Mouse (Mus musculus): Measurements from ENCODE around the gene Hpgds.

Hpgds gene

GRCm38 (mm10) chr6:65144621-65145205, at the start of gene Hpgds:
Hpgds (minus strand) TSS chr6:65144908.
- DNase-seq (ENCODE audit: low read depth, low spot score): no peak

DNA sequence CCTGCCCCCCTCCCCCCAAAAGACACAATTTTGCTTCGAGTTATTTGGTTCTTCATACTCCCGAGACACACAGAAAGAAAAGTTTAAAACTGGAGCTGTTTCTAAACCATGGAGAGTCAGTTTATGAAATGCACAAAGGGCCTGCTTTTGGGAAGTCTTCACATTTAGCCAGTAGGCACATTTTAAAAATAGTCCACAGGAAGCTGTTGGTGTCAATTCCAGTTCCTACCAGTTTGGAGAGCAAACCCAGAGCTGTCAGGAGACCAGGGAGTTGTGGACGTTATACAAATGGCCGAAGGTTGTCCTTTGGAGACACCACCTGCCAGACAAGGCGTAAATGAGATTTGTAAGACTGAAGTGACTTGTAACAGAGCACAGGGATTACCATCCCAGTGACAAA, 20.3 kb upstream of the Hpgds start:
- no peak for DNase-seq (ENCODE audit: low read depth, low spot score)

GRCm38 (mm10) chr6:65164137-65164536, 19.4 kb upstream of the Hpgds start:
- no peak for DNase-seq (ENCODE audit: low read depth, low spot score)

DNA sequence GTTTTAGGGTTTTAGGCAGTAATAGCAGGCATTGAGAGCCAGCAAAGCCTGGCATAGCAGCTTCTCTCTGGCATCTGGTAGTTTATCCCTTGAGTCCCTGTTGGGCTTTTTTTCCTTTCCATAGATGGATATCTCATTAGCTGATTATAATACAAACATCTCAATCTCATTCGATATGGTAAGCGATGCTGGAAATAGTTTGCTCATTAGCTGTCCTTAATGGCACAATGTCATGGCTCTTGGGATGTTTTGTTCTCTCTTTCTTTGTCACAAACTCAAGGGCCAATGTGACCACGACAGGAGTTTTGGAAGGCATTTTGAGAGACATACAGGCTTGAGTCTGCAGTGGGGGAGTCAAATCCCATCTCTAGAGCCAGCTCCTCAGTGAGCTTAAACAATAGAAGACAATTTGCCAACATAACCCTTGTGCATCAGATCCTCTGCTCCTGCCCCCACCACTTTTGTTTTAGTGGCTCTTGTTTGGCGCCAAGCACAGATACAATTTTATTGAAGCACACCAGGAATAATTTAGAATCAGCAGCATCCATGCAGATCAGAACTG, 14.8 kb upstream of the Hpgds start:
- no peak for DNase-seq (ENCODE audit: low read depth, low spot score)

DNA sequence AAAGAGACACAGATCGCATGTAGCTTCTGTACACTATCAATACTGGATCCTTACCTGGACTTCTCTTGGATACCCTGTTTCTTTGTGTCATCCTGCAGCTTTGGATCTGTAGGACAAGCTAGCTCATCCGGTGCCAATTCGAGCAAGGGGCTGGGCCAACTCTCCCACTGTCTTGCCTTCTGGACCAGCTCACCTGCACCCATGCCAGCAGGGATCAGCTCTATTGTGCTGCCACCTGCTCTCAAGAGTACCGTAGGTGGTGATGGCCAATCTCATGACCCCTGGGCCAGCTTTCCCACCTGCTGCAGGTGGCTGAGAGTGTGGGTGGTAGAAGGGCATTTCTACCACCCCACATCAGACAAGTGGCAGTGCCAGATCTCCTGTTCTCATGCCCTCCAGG, 12.3 kb upstream of the Hpgds start:
- no peak for DNase-seq (ENCODE audit: low read depth, low spot score)

GRCm38 (mm10) chr6:65153570-65153969, 8.9 kb upstream of the Hpgds start:
- DNase-seq (ENCODE audit: low read depth, low spot score): no peak

DNA sequence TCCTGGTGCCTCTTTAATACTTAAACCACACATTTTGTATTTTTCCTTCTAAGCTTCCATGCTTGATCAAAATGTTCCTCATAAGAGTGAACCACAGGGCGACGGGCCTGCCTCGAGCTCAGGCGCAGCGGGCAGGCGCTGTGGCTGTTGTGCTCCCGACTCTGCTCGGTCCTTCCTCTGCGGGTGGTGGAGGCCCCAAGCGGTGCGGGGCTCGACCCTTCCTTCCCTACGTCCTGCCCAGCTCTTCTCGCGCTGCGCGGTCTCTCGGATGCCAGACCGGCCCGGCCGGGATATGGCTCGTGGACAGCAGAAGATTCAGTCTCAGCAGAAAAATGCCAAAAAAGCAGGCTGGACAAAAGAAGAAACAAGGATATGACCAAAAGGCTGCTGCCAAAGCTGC, 6.0 kb upstream of the Hpgds start:
- DNase-seq (ENCODE audit: low read depth, low spot score): no peak

DNA sequence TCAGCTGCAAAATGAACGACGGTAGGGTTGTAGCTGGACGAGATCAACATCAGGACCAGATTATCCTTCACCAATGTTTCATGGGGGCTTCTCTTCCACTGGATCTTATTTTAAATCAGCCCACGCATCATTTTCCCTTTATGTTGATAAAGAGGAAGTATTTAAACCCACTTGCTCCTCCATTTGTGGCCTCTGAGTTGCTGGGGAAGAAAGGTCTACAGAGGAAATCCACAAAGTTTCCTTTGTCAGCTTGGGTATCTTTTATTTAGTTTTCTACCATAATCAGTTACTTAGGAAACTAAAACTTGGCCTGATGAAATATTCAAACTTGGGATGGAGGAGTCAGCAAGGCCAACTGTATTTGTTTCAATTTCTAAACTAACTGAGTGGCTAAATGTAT, 1.7 kb upstream of the Hpgds start:
- no peak for DNase-seq (ENCODE audit: low read depth, low spot score)

DNA sequence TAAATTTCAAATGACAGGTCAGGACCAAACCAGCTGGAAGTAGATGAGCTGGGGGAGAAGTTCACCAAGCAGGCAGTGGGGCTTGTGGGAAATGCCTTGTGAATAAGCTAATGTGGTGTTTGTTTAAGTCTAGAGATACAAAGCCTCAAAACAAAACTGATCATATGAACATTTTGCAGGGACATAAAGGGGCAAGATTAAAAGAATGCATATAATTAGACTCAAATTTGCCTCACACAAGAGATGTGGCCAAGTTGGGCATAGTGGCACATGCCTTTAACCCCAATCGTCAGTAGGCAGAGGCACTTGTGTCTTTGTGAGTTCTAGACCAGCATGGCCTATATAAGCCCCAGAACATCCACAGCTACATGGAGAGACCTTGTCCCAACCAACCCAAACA, 2.4 kb downstream of the Hpgds start:
- no peak for DNase-seq (ENCODE audit: low read depth, low spot score)

- no peak for DNase-seq (ENCODE audit: low read depth, low spot score)
These were observed 3.9 kb downstream of the Hpgds start for GRCm38 (mm10) chr6:65140750-65141243.

DNA sequence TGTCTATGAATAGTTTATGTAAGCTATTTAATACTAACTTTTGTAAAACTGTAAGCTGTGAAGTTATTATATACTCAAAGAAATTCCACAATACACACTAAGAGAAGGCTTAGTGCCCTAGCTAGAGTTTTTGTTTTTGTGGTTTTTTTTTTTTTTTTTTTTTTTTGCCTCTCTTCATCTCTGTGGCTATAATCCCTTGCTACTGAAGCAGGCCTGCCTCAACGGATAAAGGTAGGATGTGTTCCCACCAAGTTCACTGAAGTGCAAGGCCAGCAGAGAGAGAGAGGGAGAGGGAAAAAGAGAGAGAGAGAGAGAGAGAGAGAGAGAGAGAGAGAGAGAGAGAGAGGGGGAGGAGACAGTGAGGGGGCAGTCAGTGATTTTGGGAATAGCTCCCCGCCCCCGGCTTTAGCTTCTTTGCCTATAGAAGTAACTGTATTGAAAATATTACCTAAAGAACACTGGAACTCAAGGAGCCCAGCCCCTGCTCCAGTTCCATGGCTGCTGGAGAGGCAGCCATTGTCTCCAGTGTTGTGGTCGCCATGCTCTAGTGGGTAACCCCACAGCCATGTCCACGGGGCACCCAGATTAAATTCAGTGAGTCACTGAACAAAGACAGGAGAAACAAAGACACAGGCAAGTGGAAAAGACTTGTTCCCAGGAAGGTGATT, 4.5 kb downstream of the Hpgds start:
- no peak for DNase-seq (ENCODE audit: low read depth, low spot score)

DNA sequence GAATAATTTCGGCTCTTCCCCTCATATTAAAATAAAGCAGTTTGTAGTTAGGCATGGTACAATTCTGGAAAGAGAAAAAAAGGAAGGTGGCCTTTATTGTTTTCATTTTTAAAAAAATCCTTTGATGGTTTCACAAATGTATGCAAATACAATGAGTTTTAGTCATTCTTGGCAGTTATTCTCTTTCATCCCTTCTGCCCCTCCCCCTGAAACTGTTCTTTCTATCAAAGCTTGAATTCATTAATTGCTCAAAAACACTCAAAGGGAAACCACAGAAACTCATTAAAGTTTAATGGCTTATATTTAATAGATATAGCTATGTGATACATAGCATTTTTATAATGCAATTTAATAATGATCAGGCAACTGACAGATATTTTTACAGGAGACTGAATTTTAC, 6.5 kb downstream of the Hpgds start:
- no peak for DNase-seq (ENCODE audit: low read depth, low spot score)

DNA sequence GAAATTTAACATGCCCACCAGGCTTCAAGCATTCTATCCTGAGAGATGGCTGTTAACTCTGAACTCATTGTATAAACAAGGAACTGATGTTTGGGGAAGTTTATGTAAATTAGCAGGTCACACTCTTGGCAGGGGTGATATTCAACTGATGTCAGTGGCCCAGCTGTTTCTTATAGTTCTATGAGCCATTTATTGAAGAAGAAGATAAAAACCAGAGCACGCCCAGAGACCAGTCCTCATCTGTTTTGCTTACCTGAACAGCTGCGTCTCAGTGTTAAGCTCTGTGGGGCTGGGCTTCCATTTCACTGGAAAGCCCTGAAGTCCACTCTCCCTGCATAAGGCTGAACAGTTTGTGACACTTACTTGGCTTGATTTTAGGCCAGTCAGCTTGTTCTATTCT, 6.9 kb downstream of the Hpgds start:
- DNase-seq (ENCODE audit: low read depth, low spot score): no peak

GRCm38 (mm10) chr6:65132376-65132775, 12.3 kb downstream of the Hpgds start:
- no peak for DNase-seq (ENCODE audit: low read depth, low spot score)

DNA sequence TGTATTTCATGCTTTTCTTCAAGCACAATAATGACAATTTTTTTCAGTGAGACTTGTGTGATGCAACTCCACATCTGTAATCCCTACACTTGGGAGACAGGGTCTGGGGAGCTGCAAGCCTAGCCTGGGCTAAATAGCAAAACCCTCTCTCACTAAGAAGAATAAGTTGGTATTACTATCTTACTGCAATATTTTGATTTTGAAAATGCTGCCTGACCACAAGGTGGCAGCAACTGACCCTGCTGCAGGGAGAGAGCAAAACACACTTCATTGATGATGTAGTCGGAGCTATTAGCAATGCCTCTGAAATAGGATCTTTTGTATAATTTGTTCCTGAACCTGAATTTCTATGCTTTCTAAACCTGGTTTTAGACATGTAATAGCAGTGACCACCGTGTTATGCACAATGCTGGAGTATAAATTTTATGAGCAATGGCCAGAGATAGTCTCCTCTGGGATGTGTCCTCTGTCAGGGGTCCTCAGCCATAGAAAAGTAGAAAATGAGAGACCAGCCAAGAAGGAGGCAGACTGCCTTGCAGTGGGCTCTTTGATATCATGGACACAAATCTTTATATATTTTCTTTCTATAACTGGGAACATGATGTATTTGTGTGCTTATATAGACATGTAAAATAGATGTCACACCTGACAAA, 18.5 kb downstream of the Hpgds start:
- DNase-seq (ENCODE audit: low read depth, low spot score): no peak

DNA sequence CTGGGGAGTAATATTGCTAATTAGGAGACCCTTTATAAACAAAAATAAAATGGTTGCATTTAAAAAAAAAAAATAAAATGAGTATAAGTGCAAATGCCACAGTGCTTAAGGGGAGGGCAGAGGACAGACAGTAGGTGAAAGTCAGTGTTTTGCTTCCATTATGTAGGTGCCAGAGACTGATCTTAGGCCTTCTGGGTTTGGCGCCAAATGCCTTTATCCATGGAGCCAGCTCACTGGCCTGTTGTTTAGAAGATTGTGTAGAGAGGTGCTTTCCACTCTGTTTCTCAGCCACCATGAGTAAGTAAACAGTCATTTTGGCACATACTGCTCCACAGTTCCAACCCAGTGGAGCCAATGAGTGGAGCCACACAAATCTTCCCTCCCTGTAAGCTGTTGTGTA, 27.2 kb downstream of the Hpgds start:
- no peak for DNase-seq (ENCODE audit: low read depth, low spot score)

- no peak for DNase-seq (ENCODE audit: low read depth, low spot score)
These were observed 29.8 kb downstream of the Hpgds start for GRCm38 (mm10) chr6:65114902-65115301.

DNA sequence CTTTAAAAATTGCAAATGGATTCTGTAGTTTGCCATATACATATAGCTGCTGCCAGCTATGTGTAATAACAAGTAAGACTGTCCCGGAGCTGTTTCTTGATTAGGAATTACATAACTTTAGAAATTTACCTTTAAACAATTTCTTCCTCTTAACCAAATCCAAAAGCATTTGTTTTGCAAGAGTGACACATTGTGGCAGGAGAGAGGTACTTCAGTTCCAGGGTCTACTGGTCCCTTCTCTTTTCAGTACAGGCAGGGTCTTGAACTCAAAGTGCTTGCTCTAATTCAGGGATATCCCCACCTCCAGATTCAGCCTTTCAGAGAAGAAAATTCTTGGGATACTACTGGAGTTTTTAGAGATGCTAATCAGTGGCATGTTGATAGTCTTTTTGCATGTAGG, 65.6 kb downstream of the Hpgds start:
- no peak for DNase-seq (ENCODE audit: low read depth, low spot score)

DNA sequence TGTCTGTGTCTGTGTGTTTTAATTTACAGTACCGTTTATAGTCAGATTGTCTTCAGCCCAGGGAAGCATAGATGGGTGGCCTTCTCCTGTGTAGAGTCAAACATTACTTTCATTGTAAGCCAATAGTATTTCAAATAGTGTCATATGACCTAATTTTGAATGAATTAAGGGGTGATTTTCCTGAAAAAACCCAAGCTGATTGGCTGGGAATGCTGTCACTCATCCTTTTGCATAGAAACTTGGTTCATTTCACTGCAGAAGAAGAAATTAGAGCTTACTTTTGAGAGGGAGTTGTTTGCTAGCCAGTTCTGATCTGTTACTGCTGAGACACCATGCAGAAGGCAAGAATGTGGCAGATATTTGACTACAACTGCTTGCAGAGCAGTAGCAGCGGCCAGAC, 69.5 kb downstream of the Hpgds start:
- no peak for DNase-seq (ENCODE audit: low read depth, low spot score)

All from c-Kit-negative CD71-positive TER-119-positive erythroid progenitor cells, embryonic 14.5 days (primary cell).